Mouse (Mus musculus) testis, adult 2 months (tissue): ENCODE data around the gene Mcm3.

Experiments
- CTCF ChIP-seq: fragments of 200-500 bp; IDR thresholded peaks from 2 replicates; pipeline ENCODE4 v1.5.1; 2012; ENCODE audit warnings: low read depth, mild to moderate bottlenecking, inconsistent platforms, low read length, moderate library complexity; ENCODE audit not compliant: control insufficient read depth, insufficient read depth, insufficient replicate concordance
- POLR2A ChIP-seq: fragments of 200-500 bp; IDR thresholded peaks from 2 replicates; pipeline ENCODE4 v1.6.1; 2012; ENCODE audit warnings: low read depth, mild to moderate bottlenecking, inconsistent platforms, low read length, moderate library complexity; ENCODE audit not compliant: control insufficient read depth

- TF ChIP-seq POLR2A (no peak), CTCF (no peak)
Measured at GRCm38 (mm10) chr1:20760331-20760730, 59.8 kb downstream of the Mcm3 start.
